Mouse (Mus musculus) heart, embryonic 10.5 days (tissue): ENCODE results near the gene Tmem130. TPM values are rescaled to one million over a fixed set of nuclear protein-coding genes. Genes with fewer than 3 reads are reported as not detected.

Source experiments
- DNase-seq: peaks from one replicate; pipeline ENCODE4 v3.0.0-alpha.2; 2017; ENCODE audit warnings: low spot score
- H3K27ac ChIP-seq: fragments of 300-500 bp; sonication (generic); 2 replicates; pipeline ENCODE4 v1.5.1; 2016; ENCODE audit warnings: mild to moderate bottlenecking
- H3K27me3 ChIP-seq: fragments of 300-500 bp; sonication (generic); 2 replicates; pipeline ENCODE4 v1.6.1; 2016; ENCODE audit warnings: mild to moderate bottlenecking; ENCODE audit not compliant: poor library complexity, insufficient read depth, severe bottlenecking
- H3K36me3 ChIP-seq: fragments of 300-500 bp; sonication (generic); 2 replicates; pipeline ENCODE4 v1.6.1; 2016; ENCODE audit warnings: mild to moderate bottlenecking, moderate library complexity
- H3K4me1 ChIP-seq: fragments of 300-500 bp; sonication (generic); 2 replicates; pipeline ENCODE4 v1.6.1; 2016; ENCODE audit warnings: mild to moderate bottlenecking
- H3K4me3 ChIP-seq: fragments of 300-500 bp; sonication (generic); 2 replicates; pipeline ENCODE4 v1.5.1; 2016; ENCODE audit warnings: mild to moderate bottlenecking, moderate library complexity
- H3K9me3 ChIP-seq: fragments of 300-500 bp; sonication (generic); 2 replicates; pipeline ENCODE4 v1.6.1; 2016; ENCODE audit warnings: mild to moderate bottlenecking, moderate library complexity
- WGBS: fragments of 180-500 bp; shearing (Covaris S2); methylation state at CpG from one replicate; pipeline ENCODE4 v1.1.7; 2016; 5-methylcytosine and 5-hydroxymethylcytosine counted together
- polyA plus RNA-seq: library from polyadenylated mRNA; unstranded; fragments of >200 nt; fragmentation: Nextera tagmentation; extraction: Ambion mirVana; gene quantifications from 2 replicates; pipeline ENCODE4 v1.2.1, GENCODE M21; 2016

Tmem130 gene
- 1.9 and 2.4 TPM in 2 replicates for polyA plus RNA-seq

- Histone ChIP-seq H3K27me3 (peaks cover 48% of the 10 kb centered on the region), H3K4me3 (peak within 1 kb of the TSS; percentile 51), H3K4me1 (peaks cover 12% of the 10 kb centered on the region), H3K9me3 (no peaks in the 10 kb centered on the region), H3K27ac (no peak within 1 kb of the TSS), H3K36me3 (no peaks in the 10 kb centered on the region)
- DNase-seq: no peak
- under 1% methylated on average over 38 of the region's 38 CpGs for WGBS
Measured at GRCm38 (mm10) chr5:144761161-144761868, at the start of gene Tmem130. Gene Tmem130 (minus strand): TSS chr5:144761818.

GRCm38 (mm10) chr5:144806931-144807330 is 45.3 kb upstream of the Tmem130 start:
- H3K4me1 ChIP-seq: no peaks in the 10 kb centered on the region; the same call in 1 of the 2 replicates
- no peaks in the 10 kb centered on the region for H3K27me3 ChIP-seq
- DNase-seq: no peak
- no peak overlapping the region for H3K4me3 ChIP-seq
- H3K36me3 ChIP-seq: peaks cover 99% of the 10 kb centered on the region
- peak overlapping the region; percentile 32; the same call in 1 of the 2 replicates for H3K27ac ChIP-seq
- WGBS: 85% methylated on average over 10 of the region's 10 CpGs
- no peaks in the 10 kb centered on the region for H3K9me3 ChIP-seq

- H3K9me3 ChIP-seq: no peaks in the 10 kb centered on the region
- H3K4me3 ChIP-seq: no peak overlapping the region
- H3K36me3 ChIP-seq: peaks cover 98% of the 10 kb centered on the region
- no peaks in the 10 kb centered on the region for H3K27me3 ChIP-seq
- H3K27ac ChIP-seq: no peak overlapping the region
- WGBS: 91% methylated on average over 7 of the region's 7 CpGs
- no peak for DNase-seq
- no peaks in the 10 kb centered on the region; the same call in 1 of the 2 replicates for H3K4me1 ChIP-seq
Measured at GRCm38 (mm10) chr5:144804181-144804580, 42.6 kb upstream of the Tmem130 start.

GRCm38 (mm10) chr5:144803066-144803465 is 41.4 kb upstream of the Tmem130 start:
- DNase-seq: no peak
- WGBS: 90% methylated on average over 8 of the region's 8 CpGs
- H3K27ac ChIP-seq: no peak overlapping the region
- no peaks in the 10 kb centered on the region for H3K27me3 ChIP-seq
- H3K4me1 ChIP-seq: no peaks in the 10 kb centered on the region; the same call in 1 of the 2 replicates
- peaks cover 98% of the 10 kb centered on the region for H3K36me3 ChIP-seq
- no peak overlapping the region for H3K4me3 ChIP-seq
- no peaks in the 10 kb centered on the region for H3K9me3 ChIP-seq

- Histone ChIP-seq H3K27me3 (no peaks in the 10 kb centered on the region), H3K4me3 (no peak overlapping the region), H3K4me1 (no peaks in the 10 kb centered on the region), H3K9me3 (no peaks in the 10 kb centered on the region), H3K36me3 (peaks cover 99% of the 10 kb centered on the region), H3K27ac (no peak overlapping the region)
- DNase-seq: no peak
- 93% methylated on average over 7 of the region's 7 CpGs for WGBS
Measured at GRCm38 (mm10) chr5:144797116-144797515, 35.5 kb upstream of the Tmem130 start.

- 78% methylated on average over 6 of the region's 6 CpGs for WGBS
- H3K4me3 ChIP-seq: no peak overlapping the region
- no peak overlapping the region for H3K27ac ChIP-seq
- no peaks in the 10 kb centered on the region for H3K27me3 ChIP-seq
- peaks cover 100% of the 10 kb centered on the region for H3K36me3 ChIP-seq
- H3K9me3 ChIP-seq: no peaks in the 10 kb centered on the region
- no peaks in the 10 kb centered on the region for H3K4me1 ChIP-seq
- DNase-seq: no peak
Measured at GRCm38 (mm10) chr5:144794687-144795086, 33.1 kb upstream of the Tmem130 start.

GRCm38 (mm10) chr5:144793374-144793773 is 31.8 kb upstream of the Tmem130 start:
- no peak for DNase-seq
- WGBS: 85% methylated on average over 5 of the region's 5 CpGs
- Histone ChIP-seq H3K4me3 (no peak overlapping the region), H3K36me3 (peaks cover 100% of the 10 kb centered on the region), H3K9me3 (no peaks in the 10 kb centered on the region), H3K27me3 (no peaks in the 10 kb centered on the region), H3K27ac (no peak overlapping the region), H3K4me1 (no peaks in the 10 kb centered on the region)

- 94% methylated on average over 18 of the region's 18 CpGs for WGBS
- Histone ChIP-seq H3K27ac (no peak overlapping the region), H3K9me3 (no peaks in the 10 kb centered on the region), H3K4me1 (no peaks in the 10 kb centered on the region), H3K27me3 (no peaks in the 10 kb centered on the region), H3K36me3 (peaks cover 99% of the 10 kb centered on the region), H3K4me3 (no peak overlapping the region)
- DNase-seq: no peak
Measured at GRCm38 (mm10) chr5:144786464-144786863, 24.8 kb upstream of the Tmem130 start.

- Histone ChIP-seq H3K36me3 (peaks cover 97% of the 10 kb centered on the region), H3K27me3 (no peaks in the 10 kb centered on the region), H3K4me1 (no peaks in the 10 kb centered on the region), H3K9me3 (no peaks in the 10 kb centered on the region), H3K4me3 (no peak overlapping the region), H3K27ac (no peak overlapping the region)
- no peak for DNase-seq
- WGBS: 81% methylated on average over 8 of the region's 8 CpGs
Measured at GRCm38 (mm10) chr5:144780654-144781053, 19.0 kb upstream of the Tmem130 start.

- Histone ChIP-seq H3K27me3 (no peaks in the 10 kb centered on the region), H3K4me1 (peaks cover 14% of the 10 kb centered on the region), H3K4me3 (no peak overlapping the region), H3K36me3 (peaks cover 73% of the 10 kb centered on the region), H3K9me3 (no peaks in the 10 kb centered on the region), H3K27ac (no peak overlapping the region)
- WGBS: 88% methylated on average over 6 of the region's 6 CpGs
- DNase-seq: no peak
Measured at GRCm38 (mm10) chr5:144773231-144773630, 11.6 kb upstream of the Tmem130 start.

GRCm38 (mm10) chr5:144769067-144769482 is 7.5 kb upstream of the Tmem130 start:
- Histone ChIP-seq H3K9me3 (no peaks in the 10 kb centered on the region), H3K27me3 (no peaks in the 10 kb centered on the region), H3K4me1 (peaks cover 14% of the 10 kb centered on the region), H3K36me3 (peaks cover 37% of the 10 kb centered on the region), H3K27ac (peak overlapping the region; percentile 99), H3K4me3 (peak overlapping the region; percentile 93)
- 19% methylated on average over 8 of the region's 8 CpGs for WGBS
- peak; percentile 78 for DNase-seq

GRCm38 (mm10) chr5:144767911-144768841 is 6.6 kb upstream of the Tmem130 start:
- Histone ChIP-seq H3K9me3 (no peaks in the 10 kb centered on the region), H3K4me3 (peak overlapping the region; percentile 93), H3K4me1 (peaks cover 14% of the 10 kb centered on the region), H3K27ac (peak overlapping the region; percentile 99), H3K27me3 (peaks cover 3% of the 10 kb centered on the region; the same call in 1 of the 2 replicates), H3K36me3 (peaks cover 28% of the 10 kb centered on the region)
- under 1% methylated on average over 92 of the region's 92 CpGs for WGBS
- DNase-seq: peak; percentile 95
